In genomic region chr6:135112411-135113113, GRCm38 (mm10) we compare ENCODE assay signal across 16 mouse cellular contexts. TPM values are rescaled to one million over a fixed set of nuclear protein-coding genes. Genes with fewer than 3 reads are reported as not detected.
A peak's percentile ranks its signal among the peaks of the same experiment; 100 is the strongest.
DNase-seq lines count a peak whose midpoint lies in the region; ATAC-seq and TF ChIP-seq lines count a peak whose summit lies in the region.
"Had no signal": no experiment of that assay in that cellular context is flagged by ENCODE, and none has a peak within 500 bp of the region (broad histone marks: within the 10 kb centered on the region; RNA-seq: fewer than 3 reads in every experiment).

No protein-coding gene starts in this region.

- no peaks in the 10 kb centered on the region for H3K4me1 ChIP-seq in kidney, postnatal 0 days (replicated peaks; ENCODE audit: insufficient read depth, low read length)
- H3K4me1 ChIP-seq in hindbrain, embryonic 12.5 days, result peaks cover 11% of the 10 kb centered on the region
- 0 out of 2 replicates have a peak, but pooled peaks cover 5% of the 10 kb centered on the region for H3K4me1 ChIP-seq in neural tube, embryonic 11.5 days (ENCODE audit: control insufficient read depth, insufficient read depth, low read length)

- DNase-seq in kidney, postnatal 0 days (ENCODE audit: low spot score), result peak; percentile 17
- no peak for DNase-seq in kidney, postnatal 14 days
- peak; percentile 12 for DNase-seq in adrenal gland, postnatal 10 days
- peak; percentile 66 for DNase-seq in neural tube, embryonic 11.5 days (ENCODE audit: low spot score)
- DNase-seq in lung, adult 18-20 months, result no peak
- DNase-seq in left cerebral cortex, adult 2 months (ENCODE audit: extremely low spot score in 1 of 2, low spot score in 2 of 2), result no peak
- no peak for DNase-seq in adipocyte (ENCODE audit: low spot score)
- DNase-seq: cerebellum, adult 9-11 months; heart, adult 11 months; heart, postnatal 14 days; kidney, adult 2 months; layer of hippocampus, adult 9-11 months; lung, postnatal 36 days had no signal

- ATAC-seq in kidney, postnatal 0 days (replicated peaks; ENCODE audit: low FRiP score, low read depth), result no peak
- ATAC-seq in hindbrain, embryonic 12.5 days (ENCODE audit: low FRiP score), result peak; percentile 52; the same call in 1 of the 2 replicates
- peak; percentile 82 for ATAC-seq in neural tube, embryonic 11.5 days (ENCODE audit: insufficient read depth, low FRiP score, low TSS enrichment)

- TF ChIP-seq CTCF in kidney, postnatal 0 days (IDR thresholded peaks at IDR 0.05; ENCODE audit: low read depth), result no peak
- TF ChIP-seq CTCF in left cerebral cortex, adult 2 months (IDR thresholded peaks at IDR 0.05), result no peak

- no peaks in the 10 kb centered on the region for H3K27me3 ChIP-seq in kidney, postnatal 0 days (ENCODE audit: insufficient read depth, low read length)
- peaks cover 7% of the 10 kb centered on the region for H3K27me3 ChIP-seq in hindbrain, embryonic 12.5 days
- no peaks in the 10 kb centered on the region for H3K27me3 ChIP-seq in neural tube, embryonic 11.5 days (ENCODE audit: control insufficient read depth, insufficient read depth, low read length)

- H3K9ac ChIP-seq in kidney, postnatal 0 days (ENCODE audit: low read depth, low read length), result no peak overlapping the region
- H3K9ac ChIP-seq in hindbrain, embryonic 12.5 days, result no peak overlapping the region
- no peak overlapping the region for H3K9ac ChIP-seq in neural tube, embryonic 11.5 days (ENCODE audit: low read length)
- H3K9ac ChIP-seq: liver, embryonic 14.5 days had no signal

- intact Hi-C loops in left cerebral cortex, adult 2 months (cut with DNase I), result no loop called here

- H3K4me3 ChIP-seq in kidney, postnatal 0 days (replicated peaks; ENCODE audit: low read depth, low read length), result no peak overlapping the region
- H3K4me3 ChIP-seq in hindbrain, embryonic 12.5 days, result no peak overlapping the region
- no peak overlapping the region for H3K4me3 ChIP-seq in neural tube, embryonic 11.5 days (ENCODE audit: low read depth, low read length)
- H3K4me3 ChIP-seq in left cerebral cortex, adult 2 months, result no peak overlapping the region

- no peak overlapping the region for H3K4me2 ChIP-seq in kidney, postnatal 0 days (ENCODE audit: low read length)
- no peak overlapping the region for H3K4me2 ChIP-seq in hindbrain, embryonic 12.5 days (replicated peaks)
- no peak overlapping the region for H3K4me2 ChIP-seq in neural tube, embryonic 11.5 days (ENCODE audit: low read depth)

- no peak overlapping the region for H3K27ac ChIP-seq in kidney, postnatal 0 days
- H3K27ac ChIP-seq in hindbrain, embryonic 12.5 days, result no peak overlapping the region
- H3K27ac ChIP-seq in neural tube, embryonic 11.5 days (ENCODE audit: low read depth, low read length), result no peak overlapping the region
- H3K27ac ChIP-seq in left cerebral cortex, adult 2 months, result no peak overlapping the region
- H3K27ac ChIP-seq: liver, embryonic 14.5 days had no signal

- 17% methylated on average over 7 of the region's 7 CpGs for WGBS in kidney, postnatal 0 days
- WGBS in hindbrain, embryonic 12.5 days, result 12% methylated on average over 7 of the region's 7 CpGs
- 6% methylated on average over 7 of the region's 7 CpGs for WGBS in neural tube, embryonic 11.5 days

- no peaks in the 10 kb centered on the region for H3K9me3 ChIP-seq in kidney, postnatal 0 days (replicated peaks; ENCODE audit: low read length)
- no peaks in the 10 kb centered on the region for H3K9me3 ChIP-seq in hindbrain, embryonic 12.5 days (replicated peaks)
- no peaks in the 10 kb centered on the region for H3K9me3 ChIP-seq in neural tube, embryonic 11.5 days (ENCODE audit: control insufficient read depth, low read length)

- H3K36me3 ChIP-seq in kidney, postnatal 0 days (ENCODE audit: insufficient read depth, low read length), result no peaks in the 10 kb centered on the region
- no peaks in the 10 kb centered on the region for H3K36me3 ChIP-seq in hindbrain, embryonic 12.5 days
- no peaks in the 10 kb centered on the region for H3K36me3 ChIP-seq in neural tube, embryonic 11.5 days (ENCODE audit: control insufficient read depth, insufficient read depth, low read length)

RNA-seq across cellular contexts. Expression of gene Gprc5d, which starts 5.5 kb away (rescaled TPM):
- 0.08 TPM in 1 of 2 replicates, not detected in the other for polyA plus RNA-seq in kidney, postnatal 0 days (2015; fragmentation: Nextera tagmentation; extraction: Ambion mirVana)
- not detected for total RNA-seq in adrenal gland, postnatal 10 days (2021)
- polyA plus RNA-seq in hindbrain, embryonic 12.5 days (2016; fragmentation: Nextera tagmentation; extraction: Ambion mirVana), result not detected in 2 replicates
- not detected in 2 replicates for polyA plus RNA-seq in neural tube, embryonic 11.5 days (2014; fragmentation: Nextera tagmentation; extraction: Ambion mirVana)
- under 1 TPM in 1 of 2 experiments, not detected in 1; 0.26 TPM for total RNA-seq in left cerebral cortex, adult 2 months (2021)
- total RNA-seq: heart, postnatal 14 days; left cerebral cortex, postnatal 36 days had no signal

RNA-seq across cellular contexts. Expression of gene Gprc5a, which starts 47.1 kb away (rescaled TPM):
- 14.6 and 15.7 TPM in 2 replicates for polyA plus RNA-seq in kidney, postnatal 0 days (2015; fragmentation: Nextera tagmentation; extraction: Ambion mirVana)
- total RNA-seq in adrenal gland, postnatal 10 days (2021), result 1 to 10 TPM; 1.1 to 2.1 TPM
- 1.6 and 1.7 TPM in 2 replicates for polyA plus RNA-seq in hindbrain, embryonic 12.5 days (2016; fragmentation: Nextera tagmentation; extraction: Ambion mirVana)
- 5.8 and 7.5 TPM in 2 replicates for polyA plus RNA-seq in neural tube, embryonic 11.5 days (2014; fragmentation: Nextera tagmentation; extraction: Ambion mirVana)
- total RNA-seq in left cerebral cortex, adult 2 months (2021), result under 1 TPM; 0.38 to 0.65 TPM

Comparison
In these comparisons a context has a peak if more than half of its experiments do, and no peak if none do; other contexts are left out.
1. DNase-seq: peak in kidney, postnatal 0 days (single experiment), adrenal gland, postnatal 10 days (single experiment) and neural tube, embryonic 11.5 days (single experiment); none in kidney, postnatal 14 days (single experiment), lung, adult 18-20 months (0 of 2), left cerebral cortex, adult 2 months (0 of 2) and adipocyte (single experiment).